Mouse (Mus musculus): ENCODE measurements around the gene Ift81.

DNA sequence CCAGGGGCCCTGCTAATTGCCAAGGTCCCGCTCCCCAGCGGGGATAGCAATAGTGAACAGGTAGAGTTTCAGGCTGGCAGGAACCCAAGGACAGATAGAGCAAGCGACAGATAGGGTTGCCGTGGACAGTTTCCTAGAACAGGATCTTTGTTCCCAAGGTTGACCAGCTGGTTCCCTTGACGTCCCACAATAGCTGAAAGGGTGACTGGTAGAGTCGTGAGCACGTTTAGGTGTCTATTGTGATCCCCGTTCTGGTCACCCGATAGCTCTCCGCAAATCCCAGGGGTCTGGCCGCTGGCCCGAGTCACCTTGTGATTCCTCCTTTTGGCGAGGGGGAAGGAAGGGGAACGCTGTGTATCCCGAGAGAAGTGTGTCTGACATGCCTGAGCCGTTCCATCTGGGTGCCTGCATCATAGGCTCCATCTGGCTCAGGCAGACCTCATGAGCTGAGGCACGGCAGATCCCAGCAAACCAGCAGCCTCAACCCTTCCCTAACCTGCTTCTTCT lies 103.6 kb downstream of the Ift81 start:
- no peak for TF ChIP-seq CEBPB (IDR thresholded peaks at IDR 0.05; ENCODE audit: insufficient read depth, poor library complexity, severe bottlenecking)
- TF ChIP-seq POLR2A (IDR thresholded peaks at IDR 0.05; ENCODE audit: insufficient read length, low read depth): no peak
- TF ChIP-seq MYOG (IDR thresholded peaks at IDR 0.05; ENCODE audit: control insufficient read depth in 1 of 3, insufficient read depth in 1 of 3, insufficient read length in 2 of 3, low read depth in 2 of 3): no peak
- no peak for TF ChIP-seq E2F4 (IDR thresholded peaks at IDR 0.05; ENCODE audit: insufficient read depth)
- TF ChIP-seq MYOD1 (IDR thresholded peaks at IDR 0.05; ENCODE audit: control insufficient read depth in 1 of 3, insufficient read length in 2 of 3, low read depth in 2 of 3): no peak
- TF ChIP-seq USF1 (IDR thresholded peaks at IDR 0.05; ENCODE audit: low read depth): no peak
- no peak for TF ChIP-seq MAX (IDR thresholded peaks at IDR 0.05; ENCODE audit: low read depth)
